Comparison of ENCODE assay signal across 20 mouse cellular contexts in the genomic region with DNA sequence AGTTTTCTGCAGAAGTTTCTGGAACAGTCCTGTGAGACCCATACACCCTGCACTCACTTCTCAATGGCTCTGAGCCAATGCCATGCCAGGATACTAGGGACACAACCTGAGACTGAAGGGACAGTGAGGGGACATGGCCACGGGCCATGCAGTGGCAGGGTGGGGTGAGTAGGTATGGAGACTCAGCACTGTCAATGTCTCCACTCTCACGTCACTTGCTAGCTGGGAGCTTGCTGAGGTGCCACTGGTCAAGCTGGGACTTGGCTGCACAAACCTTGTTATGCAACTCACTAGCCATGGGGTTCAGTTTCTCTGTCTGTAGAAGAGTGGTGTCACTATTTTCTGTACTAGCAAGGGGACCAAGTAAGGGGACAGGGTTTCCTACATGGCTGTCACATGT.
DNase-seq lines count a peak whose midpoint lies in the region; ATAC-seq and TF ChIP-seq lines count a peak whose summit lies in the region.
"Had no signal": no experiment of that assay in that cellular context is flagged by ENCODE, and none has a peak within 500 bp of the region (broad histone marks: within the 10 kb centered on the region; RNA-seq: fewer than 3 reads in every experiment).

No protein-coding gene starts in this region.

- no peak overlapping the region for H3K4me2 ChIP-seq in heart, embryonic 12.5 days
- H3K4me2 ChIP-seq: embryonic facial prominence, embryonic 13.5 days; forebrain, embryonic 13.5 days; heart, embryonic 13.5 days; hindbrain, embryonic 15.5 days had no signal

- no peak for TF ChIP-seq CTCF in left cerebral cortex, adult 2 months (IDR thresholded peaks at IDR 0.05)

- intact Hi-C loops in left cerebral cortex, adult 2 months (cut with DNase I) = no loop called here
- intact Hi-C loops in left cerebral cortex, postnatal 14 days (cut with DNase I) = no loop called here

- H3K9ac ChIP-seq in heart, embryonic 12.5 days = no peak overlapping the region
- H3K9ac ChIP-seq: embryonic facial prominence, embryonic 13.5 days; forebrain, embryonic 13.5 days; heart, embryonic 13.5 days; hindbrain, embryonic 15.5 days had no signal

- no peak for ATAC-seq in heart, embryonic 12.5 days (ENCODE audit: insufficient number of reproducible peaks, low FRiP score)
- ATAC-seq: CD4-positive, CD25-positive, alpha-beta regulatory T cell, adult 4 months; forebrain, embryonic 13.5 days; intestine, embryonic 16.5 days had no signal

- H3K36me3 ChIP-seq in heart, embryonic 12.5 days = no peaks in the 10 kb centered on the region
- H3K36me3 ChIP-seq: embryonic facial prominence, embryonic 13.5 days; G1E; heart, embryonic 13.5 days; hindbrain, embryonic 15.5 days had no signal

- H3K27me3 ChIP-seq in heart, embryonic 12.5 days (replicated peaks) = peaks cover 23% of the 10 kb centered on the region; the same call in 1 of the 2 replicates
- H3K27me3 ChIP-seq: embryonic facial prominence, embryonic 13.5 days; forebrain, embryonic 13.5 days; hindbrain, embryonic 15.5 days had no signal

- H3K9me3 ChIP-seq in heart, embryonic 12.5 days (replicated peaks) = no peaks in the 10 kb centered on the region
- H3K9me3 ChIP-seq: embryonic facial prominence, embryonic 13.5 days; forebrain, embryonic 13.5 days; heart, embryonic 13.5 days; hindbrain, embryonic 15.5 days had no signal

- 67% methylated on average over 2 of the region's 2 CpGs for WGBS in heart, embryonic 12.5 days

- peak; percentile 52 for DNase-seq in cerebellum, adult 11 months
- DNase-seq in cerebellum, postnatal 4 days (ENCODE audit: low spot score in 2 of 2) = no peak
- DNase-seq in left cerebral cortex, adult 2 months (ENCODE audit: extremely low spot score in 1 of 2, low spot score in 2 of 2) = no peak
- no peak for DNase-seq in left cerebral cortex, postnatal 14 days (ENCODE audit: low spot score in 2 of 2)
- peak; percentile 77 for DNase-seq in cerebellum, adult 9-10 months
- no peak for DNase-seq in right cerebral cortex, adult 18-20 months
- DNase-seq: adrenal gland, postnatal 10 days; B cell, adult 2 months; gastrocnemius, adult 2 months; gastrocnemius, postnatal 25 days; heart, postnatal 36 days; kidney, adult 2 months had no signal

- H3K27ac ChIP-seq in left cerebral cortex, adult 2 months = peak overlapping the region; percentile 33; the same call in 1 of the 2 replicates
- H3K27ac ChIP-seq in heart, embryonic 12.5 days (ENCODE audit: poor library complexity, severe bottlenecking) = no peak overlapping the region
- H3K27ac ChIP-seq: embryonic facial prominence, embryonic 13.5 days; forebrain, embryonic 13.5 days; gastrocnemius, adult 2 months; heart, embryonic 13.5 days; hindbrain, embryonic 15.5 days had no signal

- no peak overlapping the region for H3K4me3 ChIP-seq in left cerebral cortex, adult 2 months
- H3K4me3 ChIP-seq in heart, embryonic 12.5 days = no peak overlapping the region
- H3K4me3 ChIP-seq: embryonic facial prominence, embryonic 13.5 days; forebrain, embryonic 13.5 days; gastrocnemius, adult 2 months; heart, embryonic 13.5 days; hindbrain, embryonic 15.5 days had no signal

- H3K4me1 ChIP-seq in heart, embryonic 12.5 days (replicated peaks) = no peaks in the 10 kb centered on the region
- H3K4me1 ChIP-seq: embryonic facial prominence, embryonic 13.5 days; heart, embryonic 13.5 days had no signal

Comparison
In these comparisons a context has a peak if more than half of its experiments do, and no peak if none do; other contexts are left out.
1. DNase-seq: peak in cerebellum, adult 11 months (single experiment) and cerebellum, adult 9-10 months (single experiment); none in cerebellum, postnatal 4 days (0 of 2), left cerebral cortex, adult 2 months (0 of 2), left cerebral cortex, postnatal 14 days (0 of 2) and right cerebral cortex, adult 18-20 months (single experiment).